Mouse (Mus musculus) kidney, postnatal 0 days (tissue): ENCODE measurements around the gene Per2. TPM values are rescaled to one million over a fixed set of nuclear protein-coding genes. Genes with fewer than 3 reads are reported as not detected.

ENCODE experiments used
- ATAC-seq: fragments of 200-750 bp; cut with Nextera tagmentation; replicated peaks from 2 replicates; pipeline ENCODE4 v1.8.0; 2017; ENCODE audit warnings: low read depth, moderate number of reproducible peaks, moderate TSS enrichment, moderate library complexity; ENCODE audit not compliant: low FRiP score
- DNase-seq: peaks from one replicate; pipeline ENCODE4 v3.0.0-alpha.2; 2016; ENCODE audit warnings: low spot score
- H3K27ac ChIP-seq: fragments of 300-500 bp; sonication (generic); 2 replicates; pipeline ENCODE4 v1.5.1; 2014; ENCODE audit warnings: mild to moderate bottlenecking
- H3K27me3 ChIP-seq: fragments of 300-500 bp; sonication (generic); 2 replicates; pipeline ENCODE4 v1.6.1; 2014; ENCODE audit warnings: low read length, mixed read lengths; ENCODE audit not compliant: insufficient read depth
- H3K36me3 ChIP-seq: fragments of 300-500 bp; sonication (generic); 2 replicates; pipeline ENCODE4 v1.6.1; 2014; ENCODE audit warnings: low read length, mixed read lengths; ENCODE audit not compliant: insufficient read depth
- H3K4me1 ChIP-seq: fragments of 300-500 bp; sonication (generic); replicated peaks from 2 replicates; pipeline ENCODE4 v1.6.1; 2014; ENCODE audit warnings: antibody characterized with exemption, low read length, mixed read lengths; ENCODE audit not compliant: insufficient read depth
- H3K4me2 ChIP-seq: fragments of 300-500 bp; sonication (generic); 2 replicates; pipeline ENCODE4 v1.6.1; 2014; ENCODE audit warnings: mild to moderate bottlenecking, low read length, moderate library complexity, mixed read lengths
- H3K4me3 ChIP-seq: fragments of 300-500 bp; sonication (generic); replicated peaks from 2 replicates; pipeline ENCODE4 v1.5.1; 2014; ENCODE audit warnings: low read depth, low read length
- H3K9ac ChIP-seq: fragments of 300-500 bp; sonication (generic); 2 replicates; pipeline ENCODE4 v1.6.1; 2014; ENCODE audit warnings: low read depth, low read length
- H3K9me3 ChIP-seq: fragments of 300-500 bp; sonication (generic); replicated peaks from 2 replicates; pipeline ENCODE4 v1.6.1; 2016; ENCODE audit warnings: low read length, inconsistent platforms, mixed read lengths
- CTCF ChIP-seq: IDR thresholded peaks from 2 replicates; pipeline ENCODE4 v1.5.1; 2016; ENCODE audit warnings: antibody characterized with exemption, low read depth, mild to moderate bottlenecking, moderate library complexity
- WGBS: fragments of 180-500 bp; shearing (Covaris S2); extraction: QIAGEN DNeasy Blood & Tissue Kit; methylation state at CpG from one replicate; pipeline ENCODE4 v1.1.7; 2014; 5-methylcytosine and 5-hydroxymethylcytosine counted together
- polyA plus RNA-seq: library from polyadenylated mRNA; unstranded; fragments of >200 nt; fragmentation: Nextera tagmentation; extraction: Ambion mirVana; gene quantifications from 2 replicates; pipeline ENCODE4 v1.2.1, GENCODE M21; 2015

Gene Per2
- polyA plus RNA-seq, 1 experiment from 2014 or later, result 2.7 TPM

DNA sequence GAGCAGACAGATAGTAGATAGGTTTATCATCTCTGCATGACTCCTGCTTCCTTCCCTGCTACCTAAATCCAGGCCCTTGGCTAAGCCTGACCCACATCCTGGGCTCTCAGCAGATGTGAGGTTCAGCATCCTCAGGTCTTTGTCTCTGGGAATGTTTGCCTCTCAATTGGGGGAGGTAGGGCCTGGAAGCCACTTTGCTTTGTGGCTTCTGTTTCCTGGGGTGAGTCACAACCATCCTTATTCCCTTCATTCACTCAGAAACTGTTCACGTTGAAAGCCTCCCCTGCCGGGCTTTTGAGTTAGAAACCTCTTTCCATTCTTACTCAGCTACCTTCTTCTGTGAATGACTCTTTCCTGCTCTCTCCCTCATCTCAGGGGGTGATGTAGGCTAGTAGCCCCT lies 33.6 kb upstream of the Per2 start:
- no peak for TF ChIP-seq CTCF
- Histone ChIP-seq H3K9me3 (no peaks in the 10 kb centered on the region), H3K4me3 (no peak overlapping the region), H3K27ac (no peak overlapping the region), H3K36me3 (no peaks in the 10 kb centered on the region), H3K4me2 (no peak overlapping the region), H3K27me3 (no peaks in the 10 kb centered on the region), H3K4me1 (peaks cover 8% of the 10 kb centered on the region), H3K9ac (no peak overlapping the region)
- WGBS, result 43% methylated on average over 2 of the region's 2 CpGs
- ATAC-seq (no peak), DNase-seq (no peak)

DNA sequence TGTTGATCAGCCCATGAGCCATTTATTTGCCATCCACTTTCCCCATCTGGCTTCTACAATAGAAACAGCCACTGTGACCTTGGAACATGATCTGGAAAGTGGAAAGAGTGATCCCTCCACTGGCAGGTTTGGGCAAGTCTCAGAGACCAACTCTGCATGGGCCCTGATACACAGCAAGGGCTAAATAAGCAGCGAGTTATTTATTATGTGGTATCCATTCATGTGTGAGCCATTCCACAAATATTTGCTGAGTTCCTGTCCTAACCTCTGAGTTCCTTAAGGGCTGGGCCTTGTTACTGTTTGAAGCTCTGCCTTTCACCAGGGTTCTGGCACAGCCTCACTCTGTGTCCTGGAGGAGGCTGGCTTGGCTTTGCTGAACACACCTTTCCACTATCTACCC lies 31.2 kb upstream of the Per2 start:
- no peak overlapping the region for H3K27ac ChIP-seq
- TF ChIP-seq CTCF, result no peak
- no peak for DNase-seq
- H3K27me3 ChIP-seq, result no peaks in the 10 kb centered on the region
- H3K9me3 ChIP-seq, result no peaks in the 10 kb centered on the region
- H3K9ac ChIP-seq, result no peak overlapping the region
- no peaks in the 10 kb centered on the region for H3K36me3 ChIP-seq
- WGBS, result 52% methylated on average over 1 of the region's 1 CpGs
- peaks cover 4% of the 10 kb centered on the region for H3K4me1 ChIP-seq
- ATAC-seq, result no peak
- no peak overlapping the region for H3K4me3 ChIP-seq
- no peak overlapping the region for H3K4me2 ChIP-seq

DNA sequence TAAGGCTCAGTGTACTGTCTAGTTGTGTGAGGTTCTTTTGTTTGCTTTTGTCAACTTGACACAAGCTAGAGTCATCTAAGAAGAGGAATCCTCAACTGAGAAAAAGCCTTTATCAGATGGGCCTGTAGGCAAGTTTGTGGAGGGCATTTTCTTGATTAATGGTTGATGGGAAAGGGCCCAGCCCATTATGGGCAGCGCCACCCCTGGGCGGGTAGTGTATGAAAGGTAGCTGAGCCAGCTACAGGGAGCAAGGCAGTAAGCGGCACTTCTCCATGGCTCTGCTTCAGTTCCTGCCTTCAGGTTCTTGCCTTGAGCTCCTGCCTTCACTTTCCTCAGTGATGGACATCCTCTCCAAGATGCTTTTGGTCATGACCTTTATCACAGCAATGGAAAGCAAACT lies 27.0 kb upstream of the Per2 start:
- WGBS, result 77% methylated on average over 3 of the region's 3 CpGs
- Histone ChIP-seq H3K4me1 (0 out of 2 replicates have a peak, but pooled peaks cover 3% of the 10 kb centered on the region), H3K27ac (no peak overlapping the region), H3K27me3 (no peaks in the 10 kb centered on the region), H3K4me2 (no peak overlapping the region), H3K36me3 (no peaks in the 10 kb centered on the region), H3K9me3 (no peaks in the 10 kb centered on the region), H3K9ac (no peak overlapping the region), H3K4me3 (no peak overlapping the region)
- DNase-seq (no peak), ATAC-seq (no peak)
- TF ChIP-seq CTCF, result no peak

GRCm38 (mm10) chr1:91485422-91485821 lies 26.3 kb upstream of the Per2 start:
- no peaks in the 10 kb centered on the region for H3K27me3 ChIP-seq
- H3K9ac ChIP-seq, result no peak overlapping the region
- H3K4me1 ChIP-seq, result 0 out of 2 replicates have a peak, but pooled peaks cover 3% of the 10 kb centered on the region
- no peak for TF ChIP-seq CTCF
- no peaks in the 10 kb centered on the region for H3K36me3 ChIP-seq
- no peak overlapping the region for H3K4me3 ChIP-seq
- 70% methylated on average over 3 of the region's 3 CpGs for WGBS
- ATAC-seq, result no peak
- DNase-seq, result no peak
- H3K4me2 ChIP-seq, result no peak overlapping the region
- H3K9me3 ChIP-seq, result no peaks in the 10 kb centered on the region
- H3K27ac ChIP-seq, result no peak overlapping the region

DNA sequence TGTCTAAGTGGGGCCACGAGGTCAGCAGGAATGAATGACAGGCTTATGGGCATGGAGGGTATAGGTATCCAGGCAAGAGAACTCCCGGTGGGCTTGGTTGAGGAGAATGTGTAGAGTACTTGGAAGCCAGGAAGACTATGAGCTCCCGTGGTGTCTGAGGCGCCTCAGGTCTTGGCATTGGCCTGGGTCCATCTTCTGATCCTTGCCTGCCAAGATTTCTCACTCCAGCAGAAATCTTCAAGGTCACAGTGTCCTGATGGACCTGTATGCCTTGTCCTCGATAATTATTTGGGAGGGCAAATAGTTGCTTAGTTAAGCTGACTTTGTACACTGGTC lies 24.9 kb upstream of the Per2 start:
- DNase-seq, result no peak
- peak; percentile 5; the same call in 1 of the 2 replicates for ATAC-seq
- WGBS, result 55% methylated on average over 5 of the region's 5 CpGs
- H3K9me3 ChIP-seq, result no peaks in the 10 kb centered on the region
- H3K27ac ChIP-seq, result no peak overlapping the region
- no peaks in the 10 kb centered on the region for H3K36me3 ChIP-seq
- no peak overlapping the region for H3K9ac ChIP-seq
- no peak overlapping the region for H3K4me2 ChIP-seq
- H3K27me3 ChIP-seq, result no peaks in the 10 kb centered on the region
- TF ChIP-seq CTCF, result no peak
- no peak overlapping the region for H3K4me3 ChIP-seq
- H3K4me1 ChIP-seq, result 0 out of 2 replicates have a peak, but pooled peaks cover 3% of the 10 kb centered on the region

- WGBS, result 18% methylated on average over 10 of the region's 10 CpGs
- DNase-seq (peak; percentile 94), ATAC-seq (peak; percentile 82)
- Histone ChIP-seq H3K36me3 (no peaks in the 10 kb centered on the region), H3K27ac (no peak overlapping the region), H3K4me2 (no peak overlapping the region), H3K27me3 (no peaks in the 10 kb centered on the region), H3K4me3 (no peak overlapping the region), H3K9ac (no peak overlapping the region), H3K9me3 (no peaks in the 10 kb centered on the region), H3K4me1 (0 out of 2 replicates have a peak, but pooled peaks cover 3% of the 10 kb centered on the region)
- peak; percentile 91 for TF ChIP-seq CTCF
These were observed 24.3 kb upstream of the Per2 start for GRCm38 (mm10) chr1:91483304-91484010.
